Mouse (Mus musculus): Measurements from ENCODE around the gene Vmn2r94.

Vmn2r94 gene

GRCm38 (mm10) chr17:18277656-18278055 is at the start of gene Vmn2r94:
Vmn2r94 (minus strand) TSS chr17:18277756.
- DNase-seq (ENCODE audit: low spot score in 2 of 2), result no peak

DNA sequence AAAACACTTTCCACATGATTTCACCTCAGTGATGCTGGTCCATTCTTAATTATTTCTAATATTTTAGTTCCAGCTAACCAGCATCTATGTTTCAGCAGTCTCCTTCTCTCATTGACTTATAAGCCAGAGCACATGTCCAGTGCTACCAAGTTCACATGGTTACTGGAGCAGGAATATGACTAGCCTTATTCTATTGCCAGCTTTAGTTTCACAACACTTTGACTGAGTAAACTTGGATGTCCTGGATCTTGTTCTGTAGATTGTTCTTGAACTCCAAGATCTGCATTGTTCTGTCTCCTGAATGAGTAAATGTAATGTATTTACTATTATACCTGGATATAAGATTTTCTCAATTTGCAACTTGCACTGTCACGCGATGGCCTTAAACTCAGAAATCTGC is 45.5 kb upstream of the Vmn2r94 start:
- no peak for DNase-seq (ENCODE audit: low spot score in 2 of 2)

DNA sequence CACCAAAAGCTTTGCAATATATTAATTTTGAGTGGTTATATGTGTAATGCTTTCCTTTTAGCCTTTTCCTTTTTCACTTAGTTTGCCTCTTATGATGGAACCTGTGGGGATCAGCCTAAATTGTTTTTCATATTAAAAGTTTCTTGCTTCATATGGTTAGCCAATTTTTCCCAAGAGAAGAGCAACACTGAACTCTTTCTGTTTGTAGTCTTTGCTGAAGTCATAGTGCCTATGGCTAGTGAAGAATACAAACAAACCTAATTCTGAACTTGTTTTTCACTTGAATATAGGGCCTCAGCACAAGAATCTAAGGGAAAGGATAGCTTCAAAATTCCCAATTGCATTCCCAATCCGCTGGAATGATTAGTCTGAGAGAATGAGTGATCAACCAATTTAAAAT is 20.2 kb upstream of the Vmn2r94 start, which contains the start of gene Vmn2r93:
Gene Vmn2r93, plus strand, starts transcription at position 301 of the 400 bp plus-strand sequence.
- no peak for DNase-seq (ENCODE audit: low spot score in 2 of 2)

DNA sequence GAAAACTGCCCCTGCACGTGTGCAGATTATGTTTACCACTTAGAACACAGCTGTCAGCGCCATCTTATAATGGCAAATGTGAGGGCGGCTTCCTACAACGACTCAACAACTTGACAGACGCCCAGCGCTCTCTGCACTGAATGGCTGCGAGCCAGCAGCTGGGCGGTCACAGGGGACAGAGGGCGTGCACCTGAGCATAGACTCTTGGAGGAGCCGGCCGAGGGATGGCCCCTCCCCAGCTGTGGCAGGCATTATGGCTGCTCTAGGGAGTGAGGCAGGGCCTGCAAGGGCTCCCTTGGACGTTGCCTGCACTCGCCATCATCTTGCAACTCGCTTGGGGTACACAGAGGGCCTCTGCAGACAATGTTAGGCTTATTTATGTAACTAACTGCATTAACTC is 40.6 kb downstream of the Vmn2r94 start:
- DNase-seq (ENCODE audit: low spot score in 2 of 2), result no peak

DNA sequence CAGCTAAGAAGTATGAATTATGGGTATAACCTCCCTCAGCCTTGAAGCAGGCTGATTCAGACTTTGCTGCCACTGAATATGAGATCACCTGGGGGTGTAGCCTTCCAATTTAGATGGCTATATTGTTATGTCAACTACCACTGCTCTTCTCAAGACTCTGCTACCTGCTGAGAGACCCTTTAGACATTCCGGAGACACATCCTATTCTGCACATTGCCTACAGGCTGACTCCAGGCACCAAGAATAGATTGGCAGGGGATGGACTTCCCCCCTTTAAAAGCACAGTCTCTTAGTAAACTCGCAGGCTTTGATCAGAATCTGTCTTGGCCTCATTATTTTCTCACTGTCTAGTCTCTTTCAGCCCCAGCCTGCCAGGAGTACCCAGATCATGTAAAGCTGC is 45.6 kb downstream of the Vmn2r94 start:
- no peak for DNase-seq (ENCODE audit: low spot score in 2 of 2)

DNA sequence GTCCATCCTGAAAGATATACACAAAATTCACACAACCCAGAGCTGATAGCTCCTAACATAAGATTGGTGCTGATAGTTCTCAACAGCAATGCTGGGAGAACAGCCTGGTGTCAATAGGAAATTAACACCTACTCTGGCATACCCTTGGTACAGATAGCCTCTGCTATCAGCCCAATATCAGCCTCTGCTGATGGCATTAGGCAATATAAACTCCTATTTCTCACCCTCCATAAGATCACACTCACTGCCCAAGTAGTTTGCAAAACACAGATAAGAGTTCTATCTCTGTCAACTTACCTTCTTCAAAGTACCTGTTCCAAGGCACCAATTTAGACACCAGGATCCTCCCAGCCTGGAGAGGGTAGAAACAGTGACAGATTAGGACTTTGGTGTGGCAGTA is 56.3 kb downstream of the Vmn2r94 start:
- DNase-seq (ENCODE audit: low spot score in 2 of 2), result no peak

Measured in urinary bladder, adult 18-20 months (tissue).